Mouse (Mus musculus): ENCODE data around the gene Nsun2. TPM values are rescaled to one million over a fixed set of nuclear protein-coding genes. Genes with fewer than 3 reads are reported as not detected.

Nsun2 gene
- total RNA-seq, 2 experiments from 2014 or later = 84.5 to 89.7 TPM

DNA sequence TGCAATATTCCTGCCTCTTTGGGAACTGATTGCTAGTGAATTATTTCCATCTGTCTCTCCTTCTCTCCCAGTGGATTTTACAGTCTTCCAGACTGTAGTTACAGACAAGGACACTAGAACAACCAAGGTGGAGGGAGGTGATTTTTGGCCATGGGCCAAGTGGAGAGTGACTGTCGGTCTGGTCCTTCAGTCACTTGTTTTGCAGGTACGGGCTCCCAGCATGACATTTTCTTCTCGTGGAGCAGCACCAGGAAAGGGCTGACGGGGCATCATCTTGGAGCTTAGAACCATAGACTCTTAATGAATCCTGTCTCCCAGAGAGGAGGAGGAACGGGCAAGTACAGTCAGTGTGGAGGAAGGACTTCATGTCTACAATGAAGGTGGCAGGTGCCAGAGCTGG, 138.6 kb downstream of the Nsun2 start:
- intact Hi-C loops (cut with DNase I) = no loop called here
- no peak for DNase-seq

- intact Hi-C loops (cut with DNase I) = no loop called here
- no peak for DNase-seq
These were observed 139.0 kb downstream of the Nsun2 start for GRCm38 (mm10) chr13:69672565-69672964.

DNA sequence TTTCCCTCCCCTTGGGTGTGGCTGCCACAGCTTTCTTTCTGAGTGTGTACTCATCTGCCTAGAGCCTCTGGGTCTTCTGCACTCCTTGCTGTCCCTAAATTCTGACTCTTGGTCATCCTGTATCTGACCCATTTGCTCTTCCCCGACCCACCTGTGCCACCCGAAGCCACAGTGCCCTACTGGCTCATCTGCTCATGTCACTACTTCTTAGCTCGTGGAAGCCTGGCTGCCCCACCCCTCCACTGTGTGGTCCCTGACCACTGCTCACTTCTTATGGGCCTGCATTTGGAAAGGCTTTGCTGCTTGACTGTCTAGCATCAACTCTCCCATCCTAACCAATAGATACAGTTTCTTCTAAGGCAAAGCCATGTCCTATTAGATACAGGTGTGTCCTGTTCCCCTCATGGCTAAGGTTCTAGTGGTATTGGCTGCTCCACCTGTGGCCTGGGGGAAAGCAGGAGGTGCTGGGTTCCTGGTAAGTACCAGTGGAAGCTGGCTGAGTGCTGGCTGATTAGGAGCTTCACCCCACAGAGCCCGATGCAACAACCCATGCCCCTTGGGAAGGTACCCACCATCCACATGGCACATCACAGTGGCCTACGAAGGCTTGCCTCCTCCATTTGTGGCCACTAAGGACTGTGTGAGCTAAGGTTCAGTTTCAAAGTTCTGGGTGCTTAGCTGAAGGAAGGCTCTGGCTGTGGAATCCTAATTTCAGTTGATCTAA, 139.8 kb downstream of the Nsun2 start:
- DNase-seq = no peak
- intact Hi-C loops (cut with DNase I) = no loop called here

- DNase-seq = no peak
- intact Hi-C loops (cut with DNase I) = no loop called here
These were observed 140.5 kb downstream of the Nsun2 start for GRCm38 (mm10) chr13:69673921-69674618.

Other genes with a start within 250 kb of the Nsun2 start
- 10 to 100 TPM; 49.2 to 49.7 TPM for gene Tent4a, start 871 bp downstream of the Nsun2 start, total RNA-seq (2021)
- gene Srd5a1, start 77.7 kb downstream of the Nsun2 start, total RNA-seq (2021) = 10 to 100 TPM; 16.5 to 18.9 TPM
- 100 to 1,000 TPM; 180 TPM for gene Ube2ql1, start 206.1 kb downstream of the Nsun2 start, total RNA-seq (2021)